Mouse (Mus musculus): ENCODE results near the gene C130026I21Rik. TPM values are rescaled to one million over a fixed set of nuclear protein-coding genes. Genes with fewer than 3 reads are reported as not detected.

The C130026I21Rik gene
- total RNA-seq (2023) = 10 to 100 TPM; 31.0 to 33.8 TPM

GRCm38 (mm10) chr1:85270466-85270865 is at the start of gene C130026I21Rik:
Gene C130026I21Rik (minus strand): TSS chr1:85270566.

GRCm38 (mm10) chr1:85109753-85110152 is 160.6 kb downstream of the C130026I21Rik start, which contains the start of gene A530032D15Rik:
Gene A530032D15Rik (minus strand): TSS chr1:85109853.

GRCm38 (mm10) chr1:85099864-85100263 is 170.5 kb downstream of the C130026I21Rik start, which contains the start of gene Gm10553:
Gene Gm10553 (plus strand): TSS chr1:85100164.

Other genes with a start within 250 kb of the C130026I21Rik start
- not detected for gene Gm10553, start 170.4 kb downstream of the C130026I21Rik start, total RNA-seq (2023)
- 1 to 10 TPM; 2.5 to 7.2 TPM for gene A530032D15Rik, start 160.7 kb downstream of the C130026I21Rik start, total RNA-seq (2023)